In genomic region chr7:57357871-57358540, GRCm38 (mm10) we compare ENCODE assay signal across 25 mouse cellular contexts. TPM values are rescaled to one million over a fixed set of nuclear protein-coding genes. Genes with fewer than 3 reads are reported as not detected.
DNase-seq lines count a peak whose midpoint lies in the region; ATAC-seq and TF ChIP-seq lines count a peak whose summit lies in the region.
"Had no signal": no experiment of that assay in that cellular context is flagged by ENCODE, and none has a peak within 500 bp of the region (broad histone marks: within the 10 kb centered on the region; RNA-seq: fewer than 3 reads in every experiment).

No protein-coding gene starts in this region.

- in situ Hi-C loops in ES-E14 (cut with MboI; ENCODE audit: low sequenced_read_pairs in 2 of 2, unreplicated experiment in 2 of 2) = no loop called here

- peak; percentile 10 for DNase-seq in kidney, adult 18-20 months
- DNase-seq in ES-E14 (ENCODE audit: low read depth, low spot score) = no peak
- peak; percentile 74 to 92 for DNase-seq in adrenal gland, adult (ENCODE audit: inconsistent age in 2 of 2, low spot score in 1 of 2)
- peak; percentile 39 for DNase-seq in brain, adult 2 months (ENCODE audit: low read depth, low spot score)
- DNase-seq in heart, embryonic 10.5 days (ENCODE audit: low spot score) = no peak
- DNase-seq in gastrocnemius, postnatal 14 days = no peak
- DNase-seq: cerebellum, postnatal 25 days; gastrocnemius, postnatal 10 days; heart, adult 2 months; heart, postnatal 4 days; lung, adult 2 months; right cerebral cortex, adult 18-20 months had no signal

- no peak overlapping the region for H3K4me3 ChIP-seq in kidney, embryonic 16.5 days (ENCODE audit: low read length)
- no peak overlapping the region for H3K4me3 ChIP-seq in ES-E14 (ENCODE audit: insufficient read depth in 1 of 2, low read depth in 1 of 2, low read length in 2 of 2, poor library complexity in 1 of 2, severe bottlenecking in 1 of 2)
- H3K4me3 ChIP-seq in heart, embryonic 10.5 days = no peak overlapping the region
- no peak overlapping the region for H3K4me3 ChIP-seq in intestine, embryonic 15.5 days (replicated peaks)
- H3K4me3 ChIP-seq: heart, adult 2 months; heart, embryonic 15.5 days; left cerebral cortex, adult 2 months; limb, embryonic 10.5 days; megakaryocyte, embryonic 14.5 days had no signal

- H3K4me2 ChIP-seq in kidney, embryonic 16.5 days (replicated peaks; ENCODE audit: low read depth, low read length) = no peak overlapping the region
- no peak overlapping the region for H3K4me2 ChIP-seq in intestine, embryonic 15.5 days (replicated peaks)
- H3K4me2 ChIP-seq: heart, embryonic 15.5 days; liver, embryonic 11.5 days had no signal

- H3K27me3 ChIP-seq in kidney, embryonic 16.5 days (ENCODE audit: insufficient read depth, low read length) = no peaks in the 10 kb centered on the region
- H3K27me3 ChIP-seq in heart, embryonic 10.5 days (ENCODE audit: insufficient read depth, poor library complexity, severe bottlenecking) = no peaks in the 10 kb centered on the region
- no peaks in the 10 kb centered on the region for H3K27me3 ChIP-seq in intestine, embryonic 15.5 days (replicated peaks)
- H3K27me3 ChIP-seq: heart, embryonic 15.5 days; megakaryocyte, embryonic 14.5 days had no signal

- H3K9ac ChIP-seq in kidney, embryonic 16.5 days (replicated peaks; ENCODE audit: low read length) = no peak overlapping the region
- no peak overlapping the region for H3K9ac ChIP-seq in ES-E14 (ENCODE audit: insufficient read depth, low read depth, low read length, poor library complexity, severe bottlenecking)
- H3K9ac ChIP-seq in intestine, embryonic 15.5 days = no peak overlapping the region
- H3K9ac ChIP-seq: heart, embryonic 15.5 days had no signal

- H3K9me3 ChIP-seq in kidney, embryonic 16.5 days (ENCODE audit: low read length) = peaks cover 3% of the 10 kb centered on the region; the same call in 1 of the 2 replicates
- H3K9me3 ChIP-seq in ES-E14 (ENCODE audit: control insufficient read depth, insufficient read depth, low read depth, low read length) = no peaks in the 10 kb centered on the region
- no peaks in the 10 kb centered on the region for H3K9me3 ChIP-seq in heart, embryonic 10.5 days
- H3K9me3 ChIP-seq in intestine, embryonic 15.5 days = no peaks in the 10 kb centered on the region
- H3K9me3 ChIP-seq: heart, embryonic 15.5 days; limb, embryonic 10.5 days; megakaryocyte, embryonic 14.5 days had no signal

- no peak overlapping the region for H3K27ac ChIP-seq in kidney, embryonic 16.5 days (ENCODE audit: low read length)
- H3K27ac ChIP-seq in ES-E14 (ENCODE audit: insufficient read depth, low read depth, low read length, poor library complexity, severe bottlenecking) = no peak overlapping the region
- H3K27ac ChIP-seq in heart, embryonic 10.5 days = no peak overlapping the region
- no peak overlapping the region for H3K27ac ChIP-seq in intestine, embryonic 15.5 days
- H3K27ac ChIP-seq: heart, adult 2 months; heart, embryonic 15.5 days; hindbrain, postnatal 0 days; kidney, postnatal 0 days; limb, embryonic 10.5 days; stomach, postnatal 0 days had no signal

- WGBS in kidney, embryonic 16.5 days = 49% methylated on average over 6 of the region's 6 CpGs
- WGBS in heart, embryonic 10.5 days = 69% methylated on average over 6 of the region's 6 CpGs
- 60% methylated on average over 6 of the region's 6 CpGs for WGBS in intestine, embryonic 15.5 days

- intact Hi-C loops in gastrocnemius, postnatal 14 days (cut with DNase I; ENCODE audit: low total_unique reads) = no loop called here

- ATAC-seq in kidney, embryonic 16.5 days (ENCODE audit: low FRiP score, low TSS enrichment) = no peak
- no peak for ATAC-seq in intestine, embryonic 15.5 days
- ATAC-seq: activated CD4-positive, CD25-positive, alpha-beta regulatory T cell, adult 4 months; forebrain, embryonic 14.5 days; hindbrain, postnatal 0 days had no signal

- H3K4me1 ChIP-seq in kidney, embryonic 16.5 days (ENCODE audit: insufficient read depth, low read length) = no peaks in the 10 kb centered on the region
- no peaks in the 10 kb centered on the region; a peak in 1 of 4 replicates for H3K4me1 ChIP-seq in ES-E14 (ENCODE audit: control insufficient read depth in 2 of 2, insufficient read depth in 2 of 2, low read length in 2 of 2, poor library complexity in 1 of 2)
- H3K4me1 ChIP-seq in heart, embryonic 10.5 days = 0 out of 2 replicates have a peak, but pooled peaks cover 4% of the 10 kb centered on the region
- H3K4me1 ChIP-seq in intestine, embryonic 15.5 days (replicated peaks) = no peaks in the 10 kb centered on the region
- H3K4me1 ChIP-seq: heart, embryonic 15.5 days; limb, embryonic 10.5 days; megakaryocyte, embryonic 14.5 days had no signal

- no peaks in the 10 kb centered on the region for H3K36me3 ChIP-seq in kidney, embryonic 16.5 days (ENCODE audit: insufficient read depth, low read length)
- no peaks in the 10 kb centered on the region for H3K36me3 ChIP-seq in ES-E14 (ENCODE audit: control insufficient read depth, insufficient read depth, low read length, poor library complexity, severe bottlenecking)
- no peaks in the 10 kb centered on the region for H3K36me3 ChIP-seq in heart, embryonic 10.5 days
- no peaks in the 10 kb centered on the region for H3K36me3 ChIP-seq in intestine, embryonic 15.5 days
- H3K36me3 ChIP-seq: heart, embryonic 15.5 days; limb, embryonic 10.5 days had no signal

TF ChIP-seq in ES-E14, 5 proteins besides CTCF, POLR2A, EP300 and RAD21:
- no peak for TF ChIP-seq ZC3H11A (IDR thresholded peaks at IDR 0.05; ENCODE audit: borderline replicate concordance, low read depth, low read length)
- TF ChIP-seq ZNF384 (IDR thresholded peaks at IDR 0.05; ENCODE audit: low read depth, low read length) = peak; percentile 59; the same call in 1 of the 2 replicates
- no peak for TF ChIP-seq HCFC1 (IDR thresholded peaks at IDR 0.05; ENCODE audit: borderline replicate concordance, insufficient read depth, low read length)
- TF ChIP-seq CHD2 (IDR thresholded peaks at IDR 0.05; ENCODE audit: low read depth, low read length) = no peak
- peak; percentile 56; the same call in 1 of the 2 replicates for TF ChIP-seq MAFK (IDR thresholded peaks at IDR 0.05; ENCODE audit: insufficient read depth, low read depth, low read length)

RNA-seq across cellular contexts. Expression of gene Gabrg3, which starts 29.0 kb away (rescaled TPM):
- polyA plus RNA-seq in kidney, embryonic 16.5 days (2015; fragmentation: Nextera tagmentation; extraction: Ambion mirVana) = 0.59 and 0.86 TPM in 2 replicates
- total RNA-seq in ES-E14 (2012; rRNA removed) = 0.27 and 0.42 TPM in 2 replicates
- polyA plus RNA-seq in heart, embryonic 10.5 days (2016; fragmentation: Nextera tagmentation; extraction: Ambion mirVana) = 0.21 and 0.30 TPM in 2 replicates
- polyA plus RNA-seq in intestine, embryonic 15.5 days (2015; fragmentation: Nextera tagmentation; extraction: Ambion mirVana) = 0.68 and 0.78 TPM in 2 replicates
- total RNA-seq in gastrocnemius, postnatal 14 days (2021) = under 1 TPM in 1 of 2 experiments, not detected in 1; 0.07 TPM
- total RNA-seq: heart, adult 2 months had no signal
- polyA plus RNA-seq: C2C12; lung, adult 2 months had no signal

Comparison
In these comparisons a context has a peak if more than half of its experiments do, and no peak if none do; other contexts are left out.
1. DNase-seq: peak in kidney, adult 18-20 months (single experiment), adrenal gland, adult (2 of 2) and brain, adult 2 months (single experiment); none in ES-E14 (single experiment), heart, embryonic 10.5 days (single experiment) and gastrocnemius, postnatal 14 days (single experiment).